ENCODE assay signal across 8 mouse cellular contexts in the genomic region with DNA sequence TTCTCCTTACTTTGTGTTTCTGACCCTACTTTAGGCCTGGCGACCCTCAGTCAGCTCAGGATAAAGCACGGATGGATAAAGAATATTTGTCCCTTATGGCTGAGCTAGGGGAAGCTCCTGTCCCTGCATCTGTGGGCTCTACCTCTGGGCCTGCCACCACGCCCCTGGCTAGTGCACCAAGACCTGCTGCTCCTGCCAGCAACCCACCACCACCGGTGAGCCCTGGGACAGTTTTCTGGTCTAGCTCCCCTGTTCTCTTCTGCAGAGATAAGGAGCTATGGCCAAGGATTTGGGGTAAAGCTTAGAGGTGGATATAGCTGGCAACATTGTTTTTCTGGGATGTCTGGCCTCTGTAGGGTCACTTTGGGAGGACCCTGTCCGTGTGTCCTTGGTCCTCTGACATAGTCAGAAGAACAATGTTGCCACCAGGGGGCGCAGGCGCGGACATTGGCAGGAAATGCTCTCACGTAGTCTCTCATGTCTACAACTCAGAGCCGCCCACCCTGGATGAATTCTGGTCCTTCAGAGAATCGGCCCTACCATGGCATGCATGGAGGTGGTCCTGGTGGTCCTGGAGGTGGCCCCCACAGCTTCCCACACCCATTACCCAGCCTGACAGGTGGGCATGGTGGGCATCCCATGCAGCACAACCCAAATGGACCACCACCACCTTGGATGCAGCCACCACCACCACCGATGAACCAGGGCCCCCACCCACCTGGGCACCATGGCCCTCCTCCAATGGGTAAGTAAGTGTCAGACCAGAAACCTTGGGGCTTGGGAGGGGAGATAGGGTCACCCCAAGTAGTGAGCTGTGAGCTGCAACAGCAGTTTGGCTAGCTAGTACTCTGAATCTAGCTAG. TPM values are rescaled to one million over a fixed set of nuclear protein-coding genes. Genes with fewer than 3 reads are reported as not detected.
DNase-seq lines count a peak whose midpoint lies in the region; ATAC-seq lines count a peak whose summit lies in the region.

No protein-coding gene starts in this region.

- H3K9me3 ChIP-seq in intestine, embryonic 14.5 days (ENCODE audit: control insufficient read depth, low read length) = no peaks in the 10 kb centered on the region
- no peaks in the 10 kb centered on the region for H3K9me3 ChIP-seq in intestine, embryonic 15.5 days
- H3K9me3 ChIP-seq in kidney, embryonic 14.5 days (ENCODE audit: control insufficient read depth, low read length) = no peaks in the 10 kb centered on the region
- no peaks in the 10 kb centered on the region for H3K9me3 ChIP-seq in stomach, embryonic 16.5 days (replicated peaks; ENCODE audit: control insufficient read depth, low read length)

- peaks cover 99% of the 10 kb centered on the region for H3K36me3 ChIP-seq in intestine, embryonic 14.5 days (ENCODE audit: control insufficient read depth, insufficient read depth, low read length)
- H3K36me3 ChIP-seq in intestine, embryonic 15.5 days = peaks cover 82% of the 10 kb centered on the region
- H3K36me3 ChIP-seq in kidney, embryonic 14.5 days (ENCODE audit: control insufficient read depth, insufficient read depth, low read length) = peaks cover 100% of the 10 kb centered on the region
- peaks cover 57% of the 10 kb centered on the region for H3K36me3 ChIP-seq in stomach, embryonic 16.5 days (ENCODE audit: control insufficient read depth, insufficient read depth, low read length)

- peak; percentile 91 for DNase-seq in intestine, embryonic 14.5 days (ENCODE audit: low spot score)
- peak; percentile 82 for DNase-seq in embryo, embryonic 11 days
- peak; percentile 84 for DNase-seq in heart, adult 8-10 months (ENCODE audit: low spot score)
- peak; percentile 82 for DNase-seq in liver

- H3K27ac ChIP-seq in intestine, embryonic 14.5 days (ENCODE audit: low read depth) = no peak overlapping the region
- H3K27ac ChIP-seq in intestine, embryonic 15.5 days = no peak overlapping the region
- no peak overlapping the region for H3K27ac ChIP-seq in kidney, embryonic 14.5 days (ENCODE audit: low read depth, low read length)
- H3K27ac ChIP-seq in stomach, embryonic 16.5 days (ENCODE audit: low read length) = no peak overlapping the region

- no peaks in the 10 kb centered on the region for H3K4me1 ChIP-seq in intestine, embryonic 14.5 days (replicated peaks; ENCODE audit: control insufficient read depth, insufficient read depth, low read length)
- 0 out of 2 replicates have a peak, but pooled peaks cover 3% of the 10 kb centered on the region for H3K4me1 ChIP-seq in intestine, embryonic 15.5 days (replicated peaks)
- no peaks in the 10 kb centered on the region for H3K4me1 ChIP-seq in kidney, embryonic 14.5 days (ENCODE audit: control insufficient read depth, insufficient read depth, low read length)
- no peaks in the 10 kb centered on the region for H3K4me1 ChIP-seq in stomach, embryonic 16.5 days (ENCODE audit: control insufficient read depth, insufficient read depth, low read length)

- 73% methylated on average over 12 of the region's 12 CpGs for WGBS in intestine, embryonic 14.5 days
- 70% methylated on average over 12 of the region's 12 CpGs for WGBS in intestine, embryonic 15.5 days
- WGBS in kidney, embryonic 14.5 days = 66% methylated on average over 12 of the region's 12 CpGs
- WGBS in stomach, embryonic 16.5 days = 62% methylated on average over 12 of the region's 12 CpGs

- no peak overlapping the region for H3K4me3 ChIP-seq in intestine, embryonic 14.5 days (ENCODE audit: low read depth, low read length)
- H3K4me3 ChIP-seq in intestine, embryonic 15.5 days (replicated peaks) = no peak overlapping the region
- no peak overlapping the region for H3K4me3 ChIP-seq in kidney, embryonic 14.5 days (ENCODE audit: low read length)
- H3K4me3 ChIP-seq in stomach, embryonic 16.5 days (replicated peaks; ENCODE audit: low read length) = no peak overlapping the region

- no peak overlapping the region for H3K9ac ChIP-seq in intestine, embryonic 14.5 days (ENCODE audit: low read length)
- no peak overlapping the region for H3K9ac ChIP-seq in intestine, embryonic 15.5 days
- no peak overlapping the region for H3K9ac ChIP-seq in kidney, embryonic 14.5 days (ENCODE audit: low read depth, low read length)
- no peak overlapping the region for H3K9ac ChIP-seq in stomach, embryonic 16.5 days (ENCODE audit: low read length)

- no peaks in the 10 kb centered on the region for H3K27me3 ChIP-seq in intestine, embryonic 14.5 days (replicated peaks; ENCODE audit: control insufficient read depth, insufficient read depth, low read length)
- H3K27me3 ChIP-seq in intestine, embryonic 15.5 days (replicated peaks) = no peaks in the 10 kb centered on the region
- no peaks in the 10 kb centered on the region for H3K27me3 ChIP-seq in kidney, embryonic 14.5 days (ENCODE audit: control insufficient read depth, insufficient read depth, low read length)
- no peaks in the 10 kb centered on the region for H3K27me3 ChIP-seq in stomach, embryonic 16.5 days (ENCODE audit: control insufficient read depth, insufficient read depth, low read length)

- no peak for ATAC-seq in intestine, embryonic 14.5 days (replicated peaks; ENCODE audit: low FRiP score, low TSS enrichment, low read depth)
- no peak for ATAC-seq in intestine, embryonic 15.5 days
- peak; percentile 47 for ATAC-seq in kidney, embryonic 14.5 days (ENCODE audit: low FRiP score, low TSS enrichment)
- ATAC-seq in monocyte, adult 5-6 weeks (replicated peaks; ENCODE audit: insufficient number of reproducible peaks, low FRiP score, low TSS enrichment, poor library complexity, severe bottlenecking) = peak; percentile 38
- ATAC-seq in stomach, embryonic 16.5 days (ENCODE audit: insufficient read depth, low FRiP score) = peak; percentile 42; the same call in 1 of the 2 replicates

- no peak overlapping the region for H3K4me2 ChIP-seq in intestine, embryonic 14.5 days (ENCODE audit: low read length)
- no peak overlapping the region for H3K4me2 ChIP-seq in intestine, embryonic 15.5 days (replicated peaks)
- H3K4me2 ChIP-seq in kidney, embryonic 14.5 days (replicated peaks; ENCODE audit: low read depth, low read length) = no peak overlapping the region
- no peak overlapping the region for H3K4me2 ChIP-seq in stomach, embryonic 16.5 days (ENCODE audit: low read depth, low read length)

RNA-seq across cellular contexts. Expression of a gene that starts 10.3 kb away (rescaled TPM):
- polyA plus RNA-seq in intestine, embryonic 14.5 days (2014; fragmentation: Nextera tagmentation; extraction: Ambion mirVana) = 135 and 143 TPM in 2 replicates
- polyA plus RNA-seq in intestine, embryonic 15.5 days (2015; fragmentation: Nextera tagmentation; extraction: Ambion mirVana) = 118 and 129 TPM in 2 replicates
- 100 to 1,000 TPM in 1 of 4 experiments, 10 to 100 TPM in 3; 84.3 to 103 (median 91.3) TPM for total RNA-seq in heart, adult 8-10 months (2022)
- 127 and 183 TPM in 2 replicates for polyA plus RNA-seq in kidney, embryonic 14.5 days (2014; fragmentation: Nextera tagmentation; extraction: Ambion mirVana)
- 222 to 393 TPM (median 317 TPM) in 3 replicates for total RNA-seq in monocyte, adult 5-6 weeks (2017)
- 94.5 and 95.1 TPM in 2 replicates for polyA plus RNA-seq in stomach, embryonic 16.5 days (2015; fragmentation: Nextera tagmentation; extraction: Ambion mirVana)

RNA-seq across cellular contexts. Expression of a gene that starts 10.4 kb away (rescaled TPM):
- polyA plus RNA-seq in intestine, embryonic 14.5 days (2014; fragmentation: Nextera tagmentation; extraction: Ambion mirVana) = 5.9 and 6.2 TPM in 2 replicates
- 6.1 and 6.3 TPM in 2 replicates for polyA plus RNA-seq in intestine, embryonic 15.5 days (2015; fragmentation: Nextera tagmentation; extraction: Ambion mirVana)
- total RNA-seq in heart, adult 8-10 months (2022) = 1,000 to 10,000 TPM; 1,301 to 1,379 (median 1,330) TPM
- polyA plus RNA-seq in kidney, embryonic 14.5 days (2014; fragmentation: Nextera tagmentation; extraction: Ambion mirVana) = 15.7 and 16.4 TPM in 2 replicates
- 4.5 to 17.7 TPM (median 7.7 TPM) in 3 replicates for total RNA-seq in monocyte, adult 5-6 weeks (2017)
- polyA plus RNA-seq in stomach, embryonic 16.5 days (2015; fragmentation: Nextera tagmentation; extraction: Ambion mirVana) = 17.7 and 55.0 TPM in 2 replicates

RNA-seq across cellular contexts. Expression of a gene that starts 25.4 kb away (rescaled TPM):
- polyA plus RNA-seq in intestine, embryonic 14.5 days (2014; fragmentation: Nextera tagmentation; extraction: Ambion mirVana) = 30.0 and 31.8 TPM in 2 replicates
- 36.9 and 48.6 TPM in 2 replicates for polyA plus RNA-seq in intestine, embryonic 15.5 days (2015; fragmentation: Nextera tagmentation; extraction: Ambion mirVana)
- total RNA-seq in heart, adult 8-10 months (2022) = 10 to 100 TPM; 31.2 to 51.0 (median 43.8) TPM
- polyA plus RNA-seq in kidney, embryonic 14.5 days (2014; fragmentation: Nextera tagmentation; extraction: Ambion mirVana) = 77.1 and 78.6 TPM in 2 replicates
- 260 to 384 TPM (median 349 TPM) in 3 replicates for total RNA-seq in monocyte, adult 5-6 weeks (2017)
- polyA plus RNA-seq in stomach, embryonic 16.5 days (2015; fragmentation: Nextera tagmentation; extraction: Ambion mirVana) = 72.6 and 74.2 TPM in 2 replicates

RNA-seq across cellular contexts. Expression of a gene that starts 32.8 kb away (rescaled TPM):
- 7.6 and 9.2 TPM in 2 replicates for polyA plus RNA-seq in intestine, embryonic 14.5 days (2014; fragmentation: Nextera tagmentation; extraction: Ambion mirVana)
- polyA plus RNA-seq in intestine, embryonic 15.5 days (2015; fragmentation: Nextera tagmentation; extraction: Ambion mirVana) = 8.8 and 11.0 TPM in 2 replicates
- total RNA-seq in heart, adult 8-10 months (2022) = 10 to 100 TPM; 33.4 to 44.4 (median 34.7) TPM
- polyA plus RNA-seq in kidney, embryonic 14.5 days (2014; fragmentation: Nextera tagmentation; extraction: Ambion mirVana) = 12.5 and 12.8 TPM in 2 replicates
- total RNA-seq in monocyte, adult 5-6 weeks (2017) = 119 to 200 TPM (median 169 TPM) in 3 replicates
- 11.4 and 11.8 TPM in 2 replicates for polyA plus RNA-seq in stomach, embryonic 16.5 days (2015; fragmentation: Nextera tagmentation; extraction: Ambion mirVana)

RNA-seq across cellular contexts. Expression of a gene that starts 39.0 kb away (rescaled TPM):
- 55.2 and 56.2 TPM in 2 replicates for polyA plus RNA-seq in intestine, embryonic 14.5 days (2014; fragmentation: Nextera tagmentation; extraction: Ambion mirVana)
- polyA plus RNA-seq in intestine, embryonic 15.5 days (2015; fragmentation: Nextera tagmentation; extraction: Ambion mirVana) = 68.8 and 71.9 TPM in 2 replicates
- 10 to 100 TPM in 3 of 4 experiments, 1 to 10 TPM in 1; 10.0 to 16.0 (median 12.3) TPM for total RNA-seq in heart, adult 8-10 months (2022)
- polyA plus RNA-seq in kidney, embryonic 14.5 days (2014; fragmentation: Nextera tagmentation; extraction: Ambion mirVana) = 46.1 and 49.1 TPM in 2 replicates
- total RNA-seq in monocyte, adult 5-6 weeks (2017) = 14.1 to 22.5 TPM (median 17.8 TPM) in 3 replicates
- polyA plus RNA-seq in stomach, embryonic 16.5 days (2015; fragmentation: Nextera tagmentation; extraction: Ambion mirVana) = 59.0 and 60.2 TPM in 2 replicates

Comparison
In these comparisons a context has a peak if more than half of its experiments do, and no peak if none do; other contexts are left out.
1. ATAC-seq: peak in kidney, embryonic 14.5 days (single experiment), monocyte, adult 5-6 weeks (single experiment) and stomach, embryonic 16.5 days (single experiment); none in intestine, embryonic 14.5 days (single experiment) and intestine, embryonic 15.5 days (single experiment).
2. Peak in every context shown above with its lines, with median percentiles within 50 percentile points of each other: DNase-seq.